Mouse (Mus musculus) lung, embryonic 16.5 days (tissue): ENCODE results near the gene Poll. TPM values are rescaled to one million over a fixed set of nuclear protein-coding genes. Genes with fewer than 3 reads are reported as not detected.

Experiments used
- ATAC-seq: fragments of 200-750 bp; cut with Nextera tagmentation; 2 replicates; pipeline ENCODE4 v1.8.0; 2017; ENCODE audit warnings: low read depth, mild to moderate bottlenecking, moderate library complexity
- H3K27ac ChIP-seq: fragments of 300-500 bp; sonication (generic); 2 replicates; pipeline ENCODE4 v1.5.1; 2014; ENCODE audit warnings: mild to moderate bottlenecking, control low read depth, low read length
- H3K27me3 ChIP-seq: fragments of 300-500 bp; sonication (generic); 2 replicates; pipeline ENCODE4 v1.6.1; 2014; ENCODE audit warnings: low read depth, low read length, mixed read lengths; ENCODE audit not compliant: control insufficient read depth, insufficient read depth
- H3K36me3 ChIP-seq: fragments of 300-500 bp; sonication (generic); 2 replicates; pipeline ENCODE4 v1.6.1; 2014; ENCODE audit warnings: low read length; ENCODE audit not compliant: control insufficient read depth, insufficient read depth
- H3K4me1 ChIP-seq: fragments of 300-500 bp; sonication (generic); replicated peaks from 2 replicates; pipeline ENCODE4 v1.6.1; 2014; ENCODE audit warnings: low read length, mixed read lengths; ENCODE audit not compliant: control insufficient read depth, insufficient read depth
- H3K4me2 ChIP-seq: fragments of 300-500 bp; sonication (generic); 2 replicates; pipeline ENCODE4 v1.6.1; 2014; ENCODE audit warnings: low read depth, low read length, control low read depth
- H3K4me3 ChIP-seq: fragments of 300-500 bp; sonication (generic); 2 replicates; pipeline ENCODE4 v1.5.1; 2014; ENCODE audit warnings: mild to moderate bottlenecking, low read length, control low read depth
- H3K9ac ChIP-seq: fragments of 300-500 bp; sonication (generic); 2 replicates; pipeline ENCODE4 v1.6.1; 2014; ENCODE audit warnings: low read length, control low read depth
- H3K9me3 ChIP-seq: fragments of 300-500 bp; sonication (generic); 2 replicates; pipeline ENCODE4 v1.6.1; 2016; ENCODE audit warnings: low read length; ENCODE audit not compliant: control insufficient read depth
- WGBS: fragments of 180-500 bp; shearing (Covaris S2); extraction: QIAGEN DNeasy Blood & Tissue Kit; methylation state at CpG from one replicate; pipeline ENCODE4 v1.1.7; 2014; 5-methylcytosine and 5-hydroxymethylcytosine counted together
- polyA plus RNA-seq: library from polyadenylated mRNA; unstranded; fragments of >200 nt; fragmentation: Nextera tagmentation; extraction: Ambion mirVana; gene quantifications from 2 replicates; pipeline ENCODE4 v1.2.1, GENCODE M21; 2015

Gene Poll
- polyA plus RNA-seq, 1 experiment from 2014 or later, result 17.4 TPM

- WGBS, result 65% methylated on average over 3 of the region's 3 CpGs
- H3K4me1 ChIP-seq, result peaks cover 19% of the 10 kb centered on the region
- H3K4me2 ChIP-seq, result no peak overlapping the region
- no peak overlapping the region for H3K4me3 ChIP-seq
- ATAC-seq, result no peak
- H3K36me3 ChIP-seq, result peaks cover 9% of the 10 kb centered on the region
- H3K9ac ChIP-seq, result no peak overlapping the region
- H3K9me3 ChIP-seq, result no peaks in the 10 kb centered on the region
- no peaks in the 10 kb centered on the region for H3K27me3 ChIP-seq
- H3K27ac ChIP-seq, result no peak overlapping the region
These were observed 20.9 kb upstream of the Poll start for GRCm38 (mm10) chr19:45581257-45581656.

- H3K9me3 ChIP-seq, result no peaks in the 10 kb centered on the region
- H3K4me3 ChIP-seq, result no peak overlapping the region
- no peak overlapping the region for H3K4me2 ChIP-seq
- no peak for ATAC-seq
- WGBS, result 82% methylated on average over 12 of the region's 12 CpGs
- H3K4me1 ChIP-seq, result peaks cover 29% of the 10 kb centered on the region
- no peak overlapping the region for H3K27ac ChIP-seq
- no peak overlapping the region for H3K9ac ChIP-seq
- H3K36me3 ChIP-seq, result peaks cover 9% of the 10 kb centered on the region
- H3K27me3 ChIP-seq, result no peaks in the 10 kb centered on the region
These were observed 19.9 kb upstream of the Poll start for GRCm38 (mm10) chr19:45580235-45580634.

- H3K27me3 ChIP-seq, result no peaks in the 10 kb centered on the region
- no peak for ATAC-seq
- H3K27ac ChIP-seq, result no peak overlapping the region
- H3K9ac ChIP-seq, result no peak overlapping the region
- H3K36me3 ChIP-seq, result peaks cover 9% of the 10 kb centered on the region
- peaks cover 37% of the 10 kb centered on the region for H3K4me1 ChIP-seq
- H3K4me2 ChIP-seq, result no peak overlapping the region
- H3K9me3 ChIP-seq, result no peaks in the 10 kb centered on the region
- no peak overlapping the region for H3K4me3 ChIP-seq
- WGBS, result 85% methylated on average over 7 of the region's 7 CpGs
These were observed 19.1 kb upstream of the Poll start for GRCm38 (mm10) chr19:45579416-45579815.

- ATAC-seq, result no peak
These were observed 18.6 kb upstream of the Poll start for GRCm38 (mm10) chr19:45578976-45579375.

GRCm38 (mm10) chr19:45577141-45577750 lies 16.9 kb upstream of the Poll start:
- Histone ChIP-seq H3K27ac (no peak overlapping the region), H3K9me3 (no peaks in the 10 kb centered on the region), H3K36me3 (peaks cover 9% of the 10 kb centered on the region), H3K4me1 (peaks cover 40% of the 10 kb centered on the region), H3K4me2 (no peak overlapping the region), H3K4me3 (no peak overlapping the region), H3K9ac (no peak overlapping the region), H3K27me3 (no peaks in the 10 kb centered on the region)
- ATAC-seq, result no peak
- WGBS, result 60% methylated on average over 14 of the region's 14 CpGs

More at GRCm38 (mm10) chr19:45578976-45579375, 18.6 kb upstream of the Poll start:
- Histone ChIP-seq H3K36me3 (peaks cover 9% of the 10 kb centered on the region), H3K4me2 (no peak overlapping the region), H3K27ac (no peak overlapping the region), H3K4me3 (no peak overlapping the region), H3K9me3 (no peaks in the 10 kb centered on the region), H3K4me1 (peaks cover 42% of the 10 kb centered on the region), H3K9ac (no peak overlapping the region), H3K27me3 (no peaks in the 10 kb centered on the region)
- WGBS, result 85% methylated on average over 12 of the region's 12 CpGs

GRCm38 (mm10) chr19:45575632-45576001 lies 15.3 kb upstream of the Poll start:
- Histone ChIP-seq H3K9ac (no peak overlapping the region), H3K27me3 (no peaks in the 10 kb centered on the region), H3K9me3 (no peaks in the 10 kb centered on the region), H3K27ac (peak overlapping the region; percentile 88), H3K4me2 (peak overlapping the region; percentile 13; the same call in 1 of the 2 replicates), H3K36me3 (peaks cover 9% of the 10 kb centered on the region), H3K4me1 (peaks cover 35% of the 10 kb centered on the region), H3K4me3 (no peak overlapping the region)
- ATAC-seq, result peak; percentile 62
- WGBS, result 5% methylated on average over 8 of the region's 8 CpGs

- Histone ChIP-seq H3K4me3 (no peak overlapping the region), H3K4me2 (peak overlapping the region; percentile 13; the same call in 1 of the 2 replicates), H3K27me3 (no peaks in the 10 kb centered on the region), H3K9ac (no peak overlapping the region; the same call in 1 of the 2 replicates), H3K27ac (peak overlapping the region; percentile 88), H3K9me3 (no peaks in the 10 kb centered on the region), H3K36me3 (peaks cover 9% of the 10 kb centered on the region), H3K4me1 (peaks cover 35% of the 10 kb centered on the region)
- ATAC-seq, result peak; percentile 56
- 12% methylated on average over 19 of the region's 19 CpGs for WGBS
These were observed 14.8 kb upstream of the Poll start for GRCm38 (mm10) chr19:45574941-45575631.

GRCm38 (mm10) chr19:45574339-45574898 lies 14.1 kb upstream of the Poll start:
- H3K9ac ChIP-seq, result no peak overlapping the region
- H3K4me1 ChIP-seq, result peaks cover 35% of the 10 kb centered on the region
- no peaks in the 10 kb centered on the region for H3K27me3 ChIP-seq
- ATAC-seq, result no peak
- no peaks in the 10 kb centered on the region for H3K9me3 ChIP-seq
- no peak overlapping the region for H3K4me3 ChIP-seq
- peak overlapping the region; percentile 88 for H3K27ac ChIP-seq
- H3K4me2 ChIP-seq, result no peak overlapping the region
- WGBS, result 47% methylated on average over 7 of the region's 7 CpGs
- peaks cover 9% of the 10 kb centered on the region for H3K36me3 ChIP-seq

GRCm38 (mm10) chr19:45573861-45574267 lies 13.5 kb upstream of the Poll start:
- H3K27me3 ChIP-seq, result no peaks in the 10 kb centered on the region
- peaks cover 35% of the 10 kb centered on the region for H3K4me1 ChIP-seq
- WGBS, result 16% methylated on average over 6 of the region's 6 CpGs
- H3K27ac ChIP-seq, result no peak overlapping the region
- no peak overlapping the region for H3K4me2 ChIP-seq
- no peak overlapping the region for H3K9ac ChIP-seq
- H3K36me3 ChIP-seq, result peaks cover 5% of the 10 kb centered on the region
- H3K4me3 ChIP-seq, result no peak overlapping the region
- no peaks in the 10 kb centered on the region for H3K9me3 ChIP-seq
- peak; percentile 57; the same call in 1 of the 2 replicates for ATAC-seq
